Mouse (Mus musculus) G1E (cell line): ENCODE data around the gene Iqch.

Experiments
- CTCF ChIP-seq: IDR thresholded peaks from 2 replicates; pipeline ENCODE4 v1.5.1; 2012; ENCODE audit warnings: low read depth, low read length, inconsistent platforms, mixed read lengths
- GATA1 ChIP-seq: IDR thresholded peaks from 2 replicates; pipeline ENCODE4 v1.6.1; 2012; ENCODE audit warnings: borderline replicate concordance, low read length, inconsistent platforms, mixed read lengths
- TAL1 ChIP-seq: conservative IDR thresholded peaks from 2 replicates; pipeline ENCODE4 v1.6.1; 2012; ENCODE audit warnings: low read depth, low read length, inconsistent platforms, mixed read lengths

DNA sequence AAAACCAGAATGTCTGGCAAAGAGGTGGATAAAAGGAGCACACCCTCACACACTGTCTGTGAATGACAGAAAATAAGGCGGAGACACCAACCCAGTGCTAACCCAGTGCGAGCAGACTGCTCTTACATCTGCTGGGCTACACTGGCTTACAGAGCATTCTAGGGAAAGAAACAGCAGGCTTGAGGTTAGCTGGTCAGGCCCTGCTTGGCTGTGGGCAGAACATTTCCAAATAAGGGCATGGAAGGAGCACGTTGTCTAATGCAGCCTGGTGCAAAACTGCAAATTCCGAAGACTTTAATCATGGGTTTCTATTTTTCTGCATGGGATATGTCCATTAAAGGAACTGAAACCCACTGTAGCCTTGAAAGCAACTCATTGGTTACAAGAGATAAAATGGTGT is 64.8 kb downstream of the Iqch start:
- no peak for TF ChIP-seq GATA1
- no peak for TF ChIP-seq CTCF
- TF ChIP-seq TAL1 = no peak
